In the genomic region with DNA sequence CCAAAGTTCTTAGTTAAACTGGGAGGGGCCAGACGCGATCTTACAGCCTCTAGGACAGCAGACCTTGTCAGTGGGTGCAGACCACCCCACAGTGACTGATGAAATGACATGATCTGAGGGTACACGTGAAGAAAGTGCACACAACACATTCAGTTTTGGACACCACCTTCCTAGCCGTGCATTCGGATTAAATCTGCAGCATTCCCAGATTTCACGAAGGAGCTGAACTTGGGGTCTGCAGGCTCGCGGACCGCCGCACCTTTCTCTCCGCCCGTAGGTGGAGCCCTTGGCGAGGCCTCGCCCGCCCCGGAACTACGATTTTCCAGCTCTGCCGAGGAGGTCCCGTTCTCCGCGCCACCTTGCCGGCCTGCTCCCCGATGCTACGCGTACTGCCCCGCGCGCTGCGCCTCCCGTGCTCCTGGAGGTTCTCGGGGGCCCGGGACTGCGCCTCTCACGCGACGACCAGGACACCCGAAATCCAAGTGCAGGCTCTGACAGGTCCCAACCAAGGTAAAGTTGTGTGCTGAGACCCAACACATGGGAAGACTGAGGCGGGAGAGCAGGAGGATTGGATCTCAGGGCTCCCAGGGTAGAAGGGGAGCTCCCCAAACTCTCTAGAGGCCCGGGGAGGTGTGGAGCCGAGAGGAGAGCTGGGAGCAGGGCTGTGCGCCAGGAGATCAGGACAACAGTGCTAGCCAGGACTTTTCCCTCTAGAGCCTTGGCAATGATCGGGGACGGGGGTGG, we compare ENCODE assay signal across 8 mouse cellular contexts. TPM values are rescaled to one million over a fixed set of nuclear protein-coding genes. Genes with fewer than 3 reads are reported as not detected.
A peak's percentile ranks its signal among the peaks of the same experiment; 100 is the strongest.
DNase-seq lines count a peak whose midpoint lies in the region; ATAC-seq lines count a peak whose summit lies in the region.

TSS of gene Echdc2 (plus strand) at position 286 of the 744 bp plus-strand sequence.

- H3K9me3 ChIP-seq in hindbrain, embryonic 15.5 days: no peaks in the 10 kb centered on the region
- H3K9me3 ChIP-seq in limb, embryonic 11.5 days (ENCODE audit: control insufficient read depth, low read length): no peaks in the 10 kb centered on the region
- H3K9me3 ChIP-seq in midbrain, embryonic 14.5 days (ENCODE audit: control insufficient read depth, low read length): no peaks in the 10 kb centered on the region

- peak; percentile 6 for DNase-seq in layer of hippocampus, adult 11-12 months (ENCODE audit: low spot score)
- no peak for DNase-seq in layer of hippocampus, adult 9-11 months
- DNase-seq in cerebellum, postnatal 10 days: peak; percentile 74 to 78
- peak; percentile 4 to 19 for DNase-seq in gastrocnemius, adult 8-10 months (ENCODE audit: low spot score in 2 of 2)
- DNase-seq in limb, embryonic 11.5 days (ENCODE audit: low spot score): peak; percentile 81
- peak; percentile 79 for DNase-seq in midbrain, embryonic 14.5 days
- DNase-seq in testis, postnatal 10 days (ENCODE audit: low spot score): peak; percentile 68

- H3K27me3 ChIP-seq in hindbrain, embryonic 15.5 days: no peaks in the 10 kb centered on the region; the same call in none of the 2 replicates
- peaks cover 2% of the 10 kb centered on the region; the same call in 1 of the 2 replicates for H3K27me3 ChIP-seq in limb, embryonic 11.5 days (ENCODE audit: control insufficient read depth, insufficient read depth, low read length)
- H3K27me3 ChIP-seq in midbrain, embryonic 14.5 days (ENCODE audit: control insufficient read depth, insufficient read depth, low read length): peaks cover 5% of the 10 kb centered on the region; the same call in 1 of the 2 replicates

- H3K27ac ChIP-seq in hindbrain, embryonic 15.5 days (replicated peaks): no peak within 1 kb of the TSS
- no peak within 1 kb of the TSS for H3K27ac ChIP-seq in limb, embryonic 11.5 days (replicated peaks; ENCODE audit: low read depth, low read length)
- no peak within 1 kb of the TSS for H3K27ac ChIP-seq in midbrain, embryonic 14.5 days (replicated peaks; ENCODE audit: low read depth, low read length)

- ATAC-seq in hindbrain, embryonic 15.5 days (ENCODE audit: low FRiP score, low read depth): peak; percentile 54; the same call in 1 of the 2 replicates
- no peak for ATAC-seq in limb, embryonic 11.5 days (ENCODE audit: insufficient number of reproducible peaks, low FRiP score, low TSS enrichment, low read depth)
- ATAC-seq in midbrain, embryonic 14.5 days (ENCODE audit: low FRiP score, low TSS enrichment): no peak

- peak within 1 kb of the TSS; percentile 99 for H3K4me2 ChIP-seq in hindbrain, embryonic 15.5 days
- peak within 1 kb of the TSS; percentile 80 for H3K4me2 ChIP-seq in limb, embryonic 11.5 days (ENCODE audit: low read depth, severe bottlenecking)
- H3K4me2 ChIP-seq in midbrain, embryonic 14.5 days (ENCODE audit: low read length): peak within 1 kb of the TSS; percentile 93

- 2% methylated on average over 43 of the region's 43 CpGs for WGBS in hindbrain, embryonic 15.5 days
- WGBS in limb, embryonic 11.5 days: under 1% methylated on average over 43 of the region's 43 CpGs
- WGBS in midbrain, embryonic 14.5 days: 1% methylated on average over 43 of the region's 43 CpGs

- H3K4me3 ChIP-seq in hindbrain, embryonic 15.5 days: peak within 1 kb of the TSS; percentile 70
- H3K4me3 ChIP-seq in limb, embryonic 11.5 days (ENCODE audit: low read depth, low read length): peak within 1 kb of the TSS; percentile 69
- peak within 1 kb of the TSS; percentile 55 for H3K4me3 ChIP-seq in midbrain, embryonic 14.5 days (replicated peaks; ENCODE audit: low read depth, low read length)

- H3K36me3 ChIP-seq in hindbrain, embryonic 15.5 days: no peaks in the 10 kb centered on the region
- H3K36me3 ChIP-seq in limb, embryonic 11.5 days (ENCODE audit: control insufficient read depth, insufficient read depth, low read length): no peaks in the 10 kb centered on the region
- H3K36me3 ChIP-seq in midbrain, embryonic 14.5 days (ENCODE audit: control insufficient read depth, insufficient read depth, low read length): no peaks in the 10 kb centered on the region

- peak within 1 kb of the TSS; percentile 66 for H3K9ac ChIP-seq in hindbrain, embryonic 15.5 days
- H3K9ac ChIP-seq in limb, embryonic 11.5 days (ENCODE audit: low read length): peak within 1 kb of the TSS; percentile 77
- peak within 1 kb of the TSS; percentile 65 for H3K9ac ChIP-seq in midbrain, embryonic 14.5 days (replicated peaks; ENCODE audit: low read length)

- peaks cover 11% of the 10 kb centered on the region for H3K4me1 ChIP-seq in hindbrain, embryonic 15.5 days (replicated peaks)
- H3K4me1 ChIP-seq in limb, embryonic 11.5 days (ENCODE audit: control insufficient read depth, insufficient read depth, low read length): no peaks in the 10 kb centered on the region
- no peaks in the 10 kb centered on the region; the same call in 1 of the 2 replicates for H3K4me1 ChIP-seq in midbrain, embryonic 14.5 days (ENCODE audit: control insufficient read depth, insufficient read depth, low read length)

RNA-seq across cellular contexts. Expression of gene Echdc2, which starts in this region (rescaled TPM):
- 1 to 10 TPM; 6.3 to 9.1 (median 7.4) TPM for total RNA-seq in gastrocnemius, adult 8-10 months (2022)
- polyA plus RNA-seq in hindbrain, embryonic 15.5 days (2015; fragmentation: Nextera tagmentation; extraction: Ambion mirVana): 11.4 and 12.7 TPM in 2 replicates
- 36.7 and 38.3 TPM in 2 replicates for polyA plus RNA-seq in limb, embryonic 11.5 days (2014; fragmentation: Nextera tagmentation; extraction: Ambion mirVana)
- 6.3 and 7.6 TPM in 2 replicates for polyA plus RNA-seq in midbrain, embryonic 14.5 days (2014; fragmentation: Nextera tagmentation; extraction: Ambion mirVana)
